Mouse (Mus musculus) CH12.LX (cell line): ENCODE data around the gene Gm43552.

Experiments
- POLR2A ChIP-seq: IDR thresholded peaks from 2 replicates; pipeline ENCODE4 v1.6.1; 2011; ENCODE audit warnings: low read depth, mild to moderate bottlenecking, improper control_type of control experiment, low read length
- USF1 ChIP-seq: IDR thresholded peaks from 2 replicates; pipeline ENCODE4 v1.6.1; 2014; ENCODE audit warnings: low read depth, mild to moderate bottlenecking, inconsistent platforms, low read length, improper control_type of control experiment
- ZKSCAN1 ChIP-seq: IDR thresholded peaks from 2 replicates; pipeline ENCODE4 v1.6.1; 2012; ENCODE audit warnings: low read depth, inconsistent platforms, low read length, improper control_type of control experiment, borderline replicate concordance

DNA sequence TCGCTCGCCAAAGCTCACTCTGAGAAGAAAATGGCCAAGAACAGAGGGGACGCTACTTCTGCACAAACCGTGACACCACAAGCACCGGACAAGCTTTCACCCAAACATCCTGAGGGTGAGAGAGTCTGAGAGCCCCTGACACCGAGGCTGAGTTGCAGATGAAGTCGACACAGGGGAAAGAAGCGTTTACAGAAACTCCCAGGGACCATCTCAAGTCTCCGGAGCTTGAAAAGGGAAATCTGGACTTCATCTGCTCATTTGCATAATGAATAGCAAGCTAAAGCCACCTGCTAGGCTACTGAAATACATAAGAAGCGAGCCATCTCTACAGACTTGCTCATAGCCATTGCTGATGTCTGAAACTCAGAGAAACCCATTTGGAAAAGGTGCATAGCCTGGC is 73.5 kb downstream of the Gm43552 start:
- TF ChIP-seq POLR2A (no peak), USF1 (no peak), ZKSCAN1 (no peak)
